Mouse (Mus musculus) limb, embryonic 10.5 days (tissue): ENCODE measurements at regions not wholly inside any gene's neighbourhood (a gene's known extent, or its start where the extent isn't known, plus 50 kb on each side); places are given as distances from the start of the nearest gene placed in this dataset.

Experiments used
- DNase-seq: peaks from one replicate; pipeline ENCODE4 v3.0.0-alpha.2; 2017; ENCODE audit warnings: low spot score
- H3K27ac ChIP-seq: fragments of 300-500 bp; sonication (generic); 2 replicates; pipeline ENCODE4 v1.5.1; 2016; ENCODE audit warnings: mild to moderate bottlenecking
- H3K27me3 ChIP-seq: fragments of 300-500 bp; sonication (generic); 2 replicates; pipeline ENCODE4 v1.6.1; 2016; ENCODE audit warnings: low read depth, mild to moderate bottlenecking; ENCODE audit not compliant: poor library complexity, severe bottlenecking
- H3K36me3 ChIP-seq: fragments of 300-500 bp; sonication (generic); 2 replicates; pipeline ENCODE4 v1.6.1; 2016; ENCODE audit warnings: mild to moderate bottlenecking, moderate library complexity
- H3K4me1 ChIP-seq: fragments of 300-500 bp; sonication (generic); 2 replicates; pipeline ENCODE4 v1.6.1; 2016
- H3K4me3 ChIP-seq: fragments of 300-500 bp; sonication (generic); 2 replicates; pipeline ENCODE4 v1.5.1; 2016; ENCODE audit warnings: mild to moderate bottlenecking, moderate library complexity
- H3K9me3 ChIP-seq: fragments of 300-500 bp; sonication (generic); replicated peaks from 2 replicates; pipeline ENCODE4 v1.6.1; 2016; ENCODE audit warnings: mild to moderate bottlenecking
- WGBS: fragments of 180-500 bp; shearing (Covaris S2); methylation state at CpG from one replicate; pipeline ENCODE4 v1.1.7; 2016; 5-methylcytosine and 5-hydroxymethylcytosine counted together

DNA sequence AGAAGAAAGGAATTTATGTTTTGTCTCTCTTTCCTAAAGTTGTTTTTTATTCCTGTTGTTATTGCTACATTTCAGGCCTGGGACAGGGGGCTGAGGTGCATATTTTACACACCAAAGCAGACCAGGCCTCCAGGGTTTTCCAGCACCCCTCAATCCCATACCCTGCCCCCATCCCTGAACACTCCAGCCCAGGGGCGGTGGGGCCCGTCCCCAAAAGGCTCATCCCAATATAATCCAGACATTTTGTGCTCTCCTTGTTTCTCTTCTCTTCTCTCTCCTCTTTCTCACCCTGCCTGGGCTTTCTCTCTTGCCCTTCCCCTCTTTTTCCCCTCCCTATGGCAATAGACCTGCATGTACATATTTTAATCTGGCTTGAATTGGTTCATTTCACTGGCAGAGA lies 164.6 kb upstream of the Arl4c start:
- H3K27ac ChIP-seq, result peak overlapping the region; percentile 36; the same call in 1 of the 2 replicates
- no peaks in the 10 kb centered on the region for H3K9me3 ChIP-seq
- no peak for DNase-seq
- H3K4me3 ChIP-seq, result no peak overlapping the region
- H3K36me3 ChIP-seq, result no peaks in the 10 kb centered on the region
- H3K4me1 ChIP-seq, result peaks cover 24% of the 10 kb centered on the region
- no peaks in the 10 kb centered on the region for H3K27me3 ChIP-seq
- WGBS, result 91% methylated on average over 2 of the region's 2 CpGs

DNA sequence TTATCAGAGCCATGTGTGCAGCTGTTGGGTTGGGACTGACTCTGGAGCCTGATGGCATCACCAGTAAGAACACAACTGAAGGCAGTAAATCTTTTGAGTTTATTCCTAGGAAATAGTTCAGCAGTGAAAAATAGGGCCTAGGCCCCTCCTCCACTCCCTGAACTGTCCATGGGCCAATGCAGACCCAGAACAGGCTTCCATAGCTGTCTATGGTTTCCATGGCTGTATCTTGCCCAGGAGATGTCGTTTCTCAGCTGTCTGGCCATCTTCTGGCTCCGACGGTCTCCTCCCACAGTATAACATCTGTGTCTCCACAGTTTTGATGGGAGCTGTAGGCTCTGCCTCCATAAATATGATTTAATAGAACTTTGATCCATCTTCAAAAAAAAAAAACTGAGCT lies 165.1 kb upstream of the Arl4c start:
- Histone ChIP-seq H3K4me1 (peaks cover 24% of the 10 kb centered on the region), H3K4me3 (no peak overlapping the region), H3K27me3 (no peaks in the 10 kb centered on the region), H3K27ac (peak overlapping the region; percentile 58), H3K9me3 (no peaks in the 10 kb centered on the region), H3K36me3 (no peaks in the 10 kb centered on the region)
- DNase-seq, result no peak
- 72% methylated on average over 3 of the region's 3 CpGs for WGBS

DNA sequence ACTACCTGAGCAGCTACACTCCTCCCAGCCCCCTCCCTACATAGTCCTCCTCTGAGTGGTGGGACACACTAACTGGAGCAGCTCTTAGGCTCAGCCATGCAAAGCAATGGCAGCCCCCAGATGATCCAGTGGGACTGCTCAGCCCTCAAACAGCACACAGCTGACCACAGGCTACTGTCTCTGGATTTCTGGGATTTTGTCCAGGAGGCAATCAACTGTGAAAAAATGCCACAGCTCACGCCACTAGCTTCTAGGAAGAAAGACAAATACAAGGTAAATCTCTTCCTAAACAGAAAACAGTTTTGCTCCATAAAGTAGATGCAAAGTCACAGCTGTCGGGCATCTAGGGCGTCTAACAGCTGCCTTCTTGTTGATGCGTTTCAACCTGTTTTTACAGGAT lies 167.9 kb upstream of the Arl4c start:
- DNase-seq, result no peak

DNA sequence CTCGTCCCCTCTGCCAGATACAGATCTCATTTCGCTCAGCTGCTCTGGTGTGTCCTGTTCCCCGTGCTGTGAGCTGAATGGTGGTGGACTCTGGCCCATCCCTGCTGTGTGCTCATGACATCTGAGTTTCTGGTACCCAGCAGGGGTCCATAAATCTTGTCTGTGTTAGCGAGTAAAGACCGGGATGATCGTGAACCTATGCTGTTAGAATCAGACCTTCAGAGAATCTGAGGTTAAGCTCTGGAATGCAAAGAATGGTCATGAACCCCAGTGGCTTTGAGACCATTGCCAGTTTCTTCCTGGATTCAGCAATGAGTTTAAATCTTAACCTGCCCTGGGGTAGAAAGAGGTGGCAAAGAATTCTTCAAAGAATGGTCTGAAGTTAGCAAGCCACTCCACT lies 173.3 kb upstream of the Arl4c start:
- WGBS, result 53% methylated on average over 6 of the region's 6 CpGs
- DNase-seq, result no peak
- H3K4me1 ChIP-seq, result no peaks in the 10 kb centered on the region
- H3K36me3 ChIP-seq, result no peaks in the 10 kb centered on the region
- H3K9me3 ChIP-seq, result no peaks in the 10 kb centered on the region
- H3K27ac ChIP-seq, result no peak overlapping the region
- H3K4me3 ChIP-seq, result no peak overlapping the region
- H3K27me3 ChIP-seq, result no peaks in the 10 kb centered on the region

More for the DNA sequence above, 167.9 kb upstream of the Arl4c start:
- H3K9me3 ChIP-seq, result no peaks in the 10 kb centered on the region
- H3K4me3 ChIP-seq, result no peak overlapping the region
- H3K27ac ChIP-seq, result no peak overlapping the region
- H3K27me3 ChIP-seq, result no peaks in the 10 kb centered on the region
- peaks cover 24% of the 10 kb centered on the region for H3K4me1 ChIP-seq
- WGBS, result 86% methylated on average over 4 of the region's 4 CpGs
- no peaks in the 10 kb centered on the region for H3K36me3 ChIP-seq

DNA sequence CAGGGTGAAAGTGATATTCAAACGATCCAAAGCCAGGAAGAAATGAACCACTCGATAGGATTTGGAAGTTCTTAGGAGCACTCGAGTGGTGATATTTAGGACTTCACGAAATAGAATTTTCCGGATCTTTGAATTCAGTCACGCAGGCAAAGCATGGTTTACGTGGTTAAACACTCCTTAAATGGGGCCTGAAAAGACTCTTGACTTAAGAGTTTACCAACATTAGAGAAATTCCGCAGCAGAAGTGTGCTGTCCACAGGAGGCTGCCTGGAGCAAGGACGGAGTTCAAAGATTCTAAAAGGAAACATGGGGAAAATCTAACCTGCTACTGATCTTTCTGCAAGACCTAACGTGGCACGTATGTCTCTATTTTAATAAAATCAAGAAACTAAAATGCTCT lies 175.4 kb upstream of the Arl4c start:
- no peaks in the 10 kb centered on the region for H3K4me1 ChIP-seq
- no peak overlapping the region for H3K4me3 ChIP-seq
- no peaks in the 10 kb centered on the region for H3K27me3 ChIP-seq
- no peaks in the 10 kb centered on the region for H3K9me3 ChIP-seq
- no peaks in the 10 kb centered on the region for H3K36me3 ChIP-seq
- WGBS, result 93% methylated on average over 11 of the region's 11 CpGs
- DNase-seq, result no peak
- no peak overlapping the region for H3K27ac ChIP-seq

DNA sequence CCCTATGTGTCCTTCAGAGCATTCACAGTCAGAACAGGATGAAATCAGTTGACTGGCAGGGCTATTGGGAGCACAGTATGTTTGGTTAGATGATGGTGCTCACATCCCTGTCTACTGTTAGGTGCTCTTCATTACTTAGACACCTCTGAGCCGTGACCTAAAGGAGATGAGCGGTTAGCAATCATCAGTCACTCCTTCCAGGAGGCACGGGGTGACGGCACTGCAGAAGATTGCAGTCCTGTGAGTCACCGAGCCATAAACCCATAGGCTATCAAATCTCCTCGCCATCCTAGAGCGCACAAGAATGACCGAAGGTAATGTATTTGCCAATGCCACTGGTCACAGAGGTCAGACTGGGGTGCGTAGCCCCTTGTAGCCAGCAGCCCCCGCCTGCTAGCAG lies 176.8 kb upstream of the Arl4c start:
- DNase-seq, result no peak
- H3K4me3 ChIP-seq, result no peak overlapping the region
- WGBS, result 75% methylated on average over 10 of the region's 10 CpGs

DNA sequence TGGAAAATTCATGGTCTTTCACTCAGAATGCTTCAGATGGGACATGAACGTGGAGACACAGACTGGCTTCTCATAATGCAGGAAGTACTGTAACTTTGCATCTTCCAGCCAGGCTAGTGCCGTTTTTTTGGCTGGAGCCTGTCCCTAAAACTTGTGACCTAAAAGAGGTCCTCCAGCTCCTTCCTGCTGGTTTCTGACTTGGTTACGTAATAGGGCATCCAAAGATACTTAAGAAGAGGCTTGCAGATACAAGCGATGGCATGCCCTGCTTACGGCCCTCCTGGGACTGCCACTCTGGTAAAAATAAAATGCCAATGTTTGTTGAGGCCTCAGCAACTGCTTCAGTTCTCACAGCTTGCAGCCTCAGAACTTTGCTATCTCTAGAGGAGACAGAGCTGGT lies 177.3 kb upstream of the Arl4c start:
- Histone ChIP-seq H3K4me1 (no peaks in the 10 kb centered on the region), H3K9me3 (no peaks in the 10 kb centered on the region), H3K36me3 (no peaks in the 10 kb centered on the region), H3K27ac (no peak overlapping the region), H3K27me3 (no peaks in the 10 kb centered on the region), H3K4me3 (no peak overlapping the region)
- WGBS, result 85% methylated on average over 5 of the region's 5 CpGs
- no peak for DNase-seq

More for the DNA sequence above, 176.8 kb upstream of the Arl4c start:
- no peaks in the 10 kb centered on the region for H3K9me3 ChIP-seq
- no peaks in the 10 kb centered on the region for H3K27me3 ChIP-seq
- no peaks in the 10 kb centered on the region for H3K36me3 ChIP-seq
- H3K27ac ChIP-seq, result no peak overlapping the region
- H3K4me1 ChIP-seq, result no peaks in the 10 kb centered on the region

DNA sequence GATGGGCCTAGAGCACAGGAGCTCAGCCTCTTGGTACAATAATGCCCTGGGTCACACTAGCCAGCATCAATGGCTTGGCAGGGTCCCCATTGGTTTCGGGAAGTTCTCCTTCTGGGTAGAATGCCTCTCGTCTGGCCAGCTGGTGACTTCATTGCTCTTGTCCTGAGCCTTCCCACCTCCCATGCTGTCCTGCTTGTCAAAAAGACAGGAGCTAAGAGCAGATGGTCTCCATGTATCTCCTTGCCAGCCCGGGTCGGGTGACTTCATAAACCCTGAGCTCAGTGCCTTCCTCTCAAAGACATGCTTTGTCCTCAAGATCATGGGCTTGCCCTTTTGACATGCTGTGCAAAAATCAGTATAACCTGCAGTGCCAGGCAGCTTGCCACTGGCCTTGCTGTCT lies 179.2 kb upstream of the Sh3bp4 start:
- no peaks in the 10 kb centered on the region for H3K36me3 ChIP-seq
- no peaks in the 10 kb centered on the region for H3K27me3 ChIP-seq
- H3K9me3 ChIP-seq, result no peaks in the 10 kb centered on the region
- WGBS, result 81% methylated on average over 4 of the region's 4 CpGs
- H3K4me1 ChIP-seq, result 0 out of 2 replicates have a peak, but pooled peaks cover 4% of the 10 kb centered on the region
- H3K27ac ChIP-seq, result no peak overlapping the region
- DNase-seq, result no peak
- H3K4me3 ChIP-seq, result no peak overlapping the region

DNA sequence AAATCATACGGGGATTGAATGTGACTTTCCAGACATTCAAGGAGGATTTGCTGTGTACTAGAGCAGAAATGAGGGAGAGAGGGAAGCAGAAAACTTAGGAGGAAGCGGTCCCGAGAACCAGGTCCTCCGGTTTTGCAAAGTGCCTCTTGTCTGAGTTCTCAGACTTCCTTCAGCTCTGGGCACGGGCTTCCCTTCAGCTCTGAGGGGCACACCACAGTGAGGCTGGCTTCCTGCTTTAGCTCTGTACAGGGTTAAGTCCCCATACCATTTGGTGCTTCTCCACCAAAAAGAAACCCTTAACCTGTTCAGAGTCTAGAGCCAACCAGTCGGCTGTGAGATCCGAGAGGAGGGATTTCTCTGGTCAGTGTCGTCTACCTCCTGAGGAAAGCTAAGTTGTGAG lies 167.8 kb upstream of the Sh3bp4 start:
- H3K4me3 ChIP-seq, result no peak overlapping the region
- no peaks in the 10 kb centered on the region for H3K9me3 ChIP-seq
- H3K4me1 ChIP-seq, result no peaks in the 10 kb centered on the region
- no peaks in the 10 kb centered on the region for H3K27me3 ChIP-seq
- H3K36me3 ChIP-seq, result no peaks in the 10 kb centered on the region
- WGBS, result 88% methylated on average over 8 of the region's 8 CpGs
- no peak for DNase-seq
- no peak overlapping the region for H3K27ac ChIP-seq

DNA sequence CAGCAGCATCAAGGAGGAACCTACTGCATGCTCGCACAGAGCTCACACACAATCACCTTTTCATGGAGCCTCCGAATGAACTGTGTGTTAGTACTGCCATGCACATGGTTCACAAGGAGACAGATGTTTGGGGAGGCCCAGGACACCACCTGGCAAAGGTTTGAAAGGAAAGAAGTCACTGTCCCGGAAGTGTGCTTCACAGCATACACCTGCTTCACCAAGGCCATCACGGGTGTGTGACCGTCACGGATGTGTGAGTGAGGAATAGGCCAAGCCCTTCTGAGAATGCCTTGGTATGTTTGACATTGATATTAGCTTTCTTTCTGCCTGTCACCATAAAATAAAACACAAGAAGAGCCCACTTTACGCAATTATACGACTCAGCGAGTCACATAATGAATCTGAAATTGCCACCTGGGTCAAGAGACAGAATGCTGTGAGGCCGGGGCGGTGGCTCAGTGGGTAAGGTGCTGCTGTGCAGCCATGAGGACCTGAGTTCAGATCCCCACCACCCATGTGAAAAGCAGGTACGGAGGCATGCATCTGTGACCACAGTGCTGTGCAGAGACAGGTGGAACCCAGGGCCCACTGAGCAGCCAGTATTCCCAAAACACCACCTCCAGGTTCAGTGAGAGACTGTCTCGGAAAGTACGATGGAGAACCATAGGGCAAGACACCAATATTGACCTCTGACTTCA lies 162.3 kb upstream of the Sh3bp4 start:
- Histone ChIP-seq H3K9me3 (no peaks in the 10 kb centered on the region), H3K36me3 (no peaks in the 10 kb centered on the region), H3K4me3 (no peak overlapping the region), H3K4me1 (0 out of 2 replicates have a peak, but pooled peaks cover 5% of the 10 kb centered on the region), H3K27ac (no peak overlapping the region), H3K27me3 (no peaks in the 10 kb centered on the region)
- WGBS, result 93% methylated on average over 14 of the region's 14 CpGs
- DNase-seq, result no peak

DNA sequence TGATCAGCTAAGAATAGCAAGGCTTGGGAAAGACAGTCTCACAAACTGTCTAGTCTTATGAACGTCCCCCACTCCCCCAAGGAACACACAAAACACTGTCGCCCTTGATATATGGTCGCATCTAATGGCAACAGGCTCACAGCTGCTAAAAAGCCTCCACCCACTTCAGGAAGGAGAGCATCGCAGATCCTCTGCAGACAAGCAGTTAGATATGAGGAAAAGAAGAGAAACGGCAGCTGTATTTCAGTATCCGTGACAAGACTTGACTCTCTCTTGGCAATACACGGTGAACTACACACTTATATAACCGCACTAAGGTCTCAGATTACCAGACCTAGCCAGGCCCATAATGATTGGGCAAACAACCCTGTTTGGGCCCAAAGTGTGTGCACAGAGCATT lies 161.5 kb upstream of the Sh3bp4 start:
- no peak for DNase-seq

DNA sequence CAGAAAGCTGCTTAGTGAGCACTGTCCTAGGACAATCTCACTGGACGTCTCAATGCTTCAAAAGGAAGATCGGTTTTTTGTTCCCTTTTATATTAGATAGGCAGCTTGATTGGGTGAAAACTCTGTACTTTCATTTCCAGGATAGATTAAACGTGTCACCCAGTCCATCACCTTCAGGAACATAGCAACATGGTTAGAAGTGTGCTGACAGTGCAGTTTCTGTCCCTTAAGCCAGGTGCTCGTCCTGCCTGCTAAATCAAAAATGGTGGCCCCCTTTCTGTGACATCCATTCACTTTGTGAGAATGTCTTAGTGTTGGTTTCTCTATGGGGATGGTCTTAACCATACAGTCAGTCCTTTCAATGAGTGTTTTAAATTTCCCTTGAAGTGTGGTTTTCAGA lies 160.9 kb upstream of the Sh3bp4 start:
- H3K36me3 ChIP-seq, result no peaks in the 10 kb centered on the region
- no peak overlapping the region for H3K4me3 ChIP-seq
- no peak overlapping the region for H3K27ac ChIP-seq
- H3K27me3 ChIP-seq, result no peaks in the 10 kb centered on the region
- H3K4me1 ChIP-seq, result 0 out of 2 replicates have a peak, but pooled peaks cover 5% of the 10 kb centered on the region
- H3K9me3 ChIP-seq, result no peaks in the 10 kb centered on the region
- DNase-seq, result no peak
- WGBS, result 84% methylated on average over 4 of the region's 4 CpGs

More for the DNA sequence above, 161.5 kb upstream of the Sh3bp4 start:
- Histone ChIP-seq H3K4me1 (0 out of 2 replicates have a peak, but pooled peaks cover 5% of the 10 kb centered on the region), H3K4me3 (no peak overlapping the region), H3K27ac (no peak overlapping the region), H3K9me3 (no peaks in the 10 kb centered on the region), H3K36me3 (no peaks in the 10 kb centered on the region), H3K27me3 (no peaks in the 10 kb centered on the region)
- WGBS, result 67% methylated on average over 8 of the region's 8 CpGs

DNA sequence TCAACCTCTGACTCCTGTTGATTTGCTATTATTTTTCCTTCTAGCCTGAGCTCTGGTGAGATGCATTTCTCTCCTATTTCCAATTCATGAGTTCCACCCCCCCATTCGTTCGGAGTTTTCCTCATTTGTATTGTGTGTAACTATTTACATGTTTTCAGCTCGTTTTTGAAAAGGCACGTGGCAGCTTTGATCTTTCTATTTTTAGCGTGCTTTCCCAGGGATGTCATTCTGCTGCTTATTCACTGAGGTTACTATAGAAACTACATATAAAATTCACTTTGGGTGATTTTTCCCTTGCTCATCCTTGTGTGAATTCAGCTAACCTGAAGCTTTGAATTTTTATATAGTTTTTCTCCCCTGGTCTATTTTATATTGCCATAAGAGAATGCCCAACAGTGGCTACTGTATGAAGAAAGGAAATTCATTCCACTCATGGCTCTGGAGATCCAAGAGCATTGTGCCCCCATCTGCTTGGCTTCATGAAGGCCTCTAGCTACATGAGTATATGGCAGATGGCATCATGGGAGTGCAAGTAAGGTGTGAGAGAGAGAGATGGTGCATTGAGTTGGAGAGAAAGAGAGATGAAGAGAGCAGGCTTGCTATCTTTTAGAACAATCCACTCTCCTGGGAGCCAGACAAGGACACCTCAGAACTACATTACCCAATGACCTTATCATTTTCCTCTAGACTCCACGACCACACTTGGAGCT lies 160.2 kb upstream of the Sh3bp4 start:
- Histone ChIP-seq H3K4me1 (0 out of 2 replicates have a peak, but pooled peaks cover 5% of the 10 kb centered on the region), H3K27ac (no peak overlapping the region), H3K27me3 (no peaks in the 10 kb centered on the region), H3K36me3 (no peaks in the 10 kb centered on the region), H3K4me3 (no peak overlapping the region), H3K9me3 (no peaks in the 10 kb centered on the region)
- DNase-seq, result no peak
- WGBS, result 84% methylated on average over 6 of the region's 6 CpGs
